Mouse (Mus musculus): ENCODE results near the gene Orm1. TPM values are rescaled to one million over a fixed set of nuclear protein-coding genes. Genes with fewer than 3 reads are reported as not detected.

Orm1 gene
- polyA plus RNA-seq, 1 experiment from 2014 or later = not detected

DNA sequence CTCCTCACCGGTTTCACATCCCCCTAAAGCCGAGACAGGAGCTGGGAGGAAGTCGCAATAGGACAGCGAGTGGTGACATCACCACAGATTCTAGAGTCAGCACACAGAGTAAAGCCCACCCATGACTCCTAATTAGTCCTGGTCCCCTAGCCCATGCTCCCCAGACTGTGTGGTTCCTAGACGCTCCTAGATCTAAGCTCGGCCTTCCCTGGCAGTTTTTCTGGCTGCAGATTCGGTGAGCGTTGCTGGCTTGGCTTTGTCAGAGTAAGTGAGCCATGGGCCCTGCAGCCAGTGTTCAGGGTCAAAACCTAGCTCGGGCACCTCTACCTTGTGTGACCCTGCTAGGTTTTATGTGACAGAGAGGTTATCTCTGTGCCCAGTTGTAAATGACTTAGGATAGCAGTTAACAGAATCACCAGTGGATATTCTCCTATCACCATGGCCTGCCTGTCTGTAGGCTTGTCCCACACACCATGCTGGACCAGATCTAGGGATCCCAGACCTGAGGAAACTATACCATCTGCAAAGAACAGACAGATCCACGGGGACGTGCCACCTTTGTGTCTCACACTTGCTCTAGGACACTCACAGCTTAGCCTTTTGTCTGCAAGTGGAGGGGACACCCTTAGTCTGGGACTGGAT lies 45.6 kb downstream of the Orm1 start:
- H3K4me2 ChIP-seq (replicated peaks; ENCODE audit: low read depth, low read length) = no peak overlapping the region
- H3K27ac ChIP-seq (ENCODE audit: low read length) = no peak overlapping the region
- no peak for ATAC-seq (ENCODE audit: low FRiP score, low TSS enrichment)
- H3K9ac ChIP-seq (replicated peaks; ENCODE audit: low read length) = no peak overlapping the region
- H3K4me3 ChIP-seq (ENCODE audit: low read length) = no peak overlapping the region
- peaks cover 28% of the 10 kb centered on the region for H3K36me3 ChIP-seq (ENCODE audit: insufficient read depth, low read length)
- WGBS = 76% methylated on average over 11 of the region's 11 CpGs
- H3K4me1 ChIP-seq (ENCODE audit: insufficient read depth, low read length) = 0 out of 2 replicates have a peak, but pooled peaks cover 3% of the 10 kb centered on the region
- no peaks in the 10 kb centered on the region for H3K9me3 ChIP-seq (ENCODE audit: low read length)
- H3K27me3 ChIP-seq (ENCODE audit: insufficient read depth, low read length) = no peaks in the 10 kb centered on the region

DNA sequence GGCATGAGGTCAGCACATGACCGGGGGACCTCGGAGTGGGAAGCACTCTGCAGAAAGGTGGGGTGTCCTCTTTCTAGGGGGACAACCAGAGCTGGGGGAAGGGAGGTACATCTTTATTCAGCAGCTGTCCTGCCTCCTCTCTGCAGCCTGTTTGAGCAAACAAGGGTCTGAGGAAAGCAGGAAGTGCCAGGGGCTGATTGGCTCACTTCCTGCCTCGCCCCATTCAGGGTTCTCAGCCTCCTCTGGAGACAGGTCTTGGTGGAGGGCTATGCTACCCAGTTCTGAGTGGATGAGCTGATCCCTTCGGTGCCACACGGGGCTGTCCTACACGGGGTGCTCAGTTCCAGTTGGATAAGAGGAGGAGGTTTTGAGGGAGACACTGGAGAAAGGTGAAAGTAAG lies 47.0 kb downstream of the Orm1 start:
- Histone ChIP-seq H3K4me1 (ENCODE audit: insufficient read depth, low read length) (0 out of 2 replicates have a peak, but pooled peaks cover 3% of the 10 kb centered on the region), H3K27ac (ENCODE audit: low read length) (no peak overlapping the region), H3K4me2 (replicated peaks; ENCODE audit: low read depth, low read length) (no peak overlapping the region), H3K9ac (replicated peaks; ENCODE audit: low read length) (no peak overlapping the region), H3K9me3 (ENCODE audit: low read length) (no peaks in the 10 kb centered on the region), H3K27me3 (ENCODE audit: insufficient read depth, low read length) (no peaks in the 10 kb centered on the region), H3K36me3 (ENCODE audit: insufficient read depth, low read length) (peaks cover 23% of the 10 kb centered on the region), H3K4me3 (ENCODE audit: low read length) (no peak overlapping the region)
- ATAC-seq (ENCODE audit: low FRiP score, low TSS enrichment) = no peak
- WGBS = 76% methylated on average over 6 of the region's 6 CpGs

Other genes starting within 250 kb of the Orm1 start
- 5.9 and 8.3 TPM in 2 replicates for gene Ambp, start 189.8 kb upstream of the Orm1 start, polyA plus RNA-seq (2015; fragmentation: Nextera tagmentation; extraction: Ambion mirVana)
- gene Kif12, start 172.4 kb upstream of the Orm1 start, polyA plus RNA-seq (2015; fragmentation: Nextera tagmentation; extraction: Ambion mirVana) = 147 and 153 TPM in 2 replicates
- gene Col27a1, start 130.6 kb upstream of the Orm1 start, polyA plus RNA-seq (2015; fragmentation: Nextera tagmentation; extraction: Ambion mirVana) = 7.3 and 7.8 TPM in 2 replicates
- gene Orm3, start 11.6 kb downstream of the Orm1 start, polyA plus RNA-seq (2015; fragmentation: Nextera tagmentation; extraction: Ambion mirVana) = not detected in 2 replicates
- gene Orm2, start 17.9 kb downstream of the Orm1 start, polyA plus RNA-seq (2015; fragmentation: Nextera tagmentation; extraction: Ambion mirVana) = not detected in 2 replicates
- 7.1 and 9.4 TPM in 2 replicates for gene Akna, start 58.8 kb downstream of the Orm1 start, polyA plus RNA-seq (2015; fragmentation: Nextera tagmentation; extraction: Ambion mirVana)
- gene Whrn, start 151.4 kb downstream of the Orm1 start, polyA plus RNA-seq (2015; fragmentation: Nextera tagmentation; extraction: Ambion mirVana) = 4.8 and 5.6 TPM in 2 replicates
- gene Atp6v1g1, start 200.2 kb downstream of the Orm1 start, polyA plus RNA-seq (2015; fragmentation: Nextera tagmentation; extraction: Ambion mirVana) = 305 and 320 TPM in 2 replicates
- 6.6 TPM in 2 replicates for gene Tmem268, start 214.2 kb downstream of the Orm1 start, polyA plus RNA-seq (2015; fragmentation: Nextera tagmentation; extraction: Ambion mirVana)

Measured in kidney, embryonic 16.5 days (tissue).